Mouse (Mus musculus) mouse embryonic stem cell (cell line): ENCODE measurements around the gene Olfr297.

ENCODE experiments used
- in situ Hi-C, 2 experiments: fragments of 300-500 bp; cut with MboI; formaldehyde crosslinking; loops; 1 replicate in 1 of 2; 3 replicates in 1 of 2; pipeline ENCODE4 v1.14.3; 2019 to 2020; ENCODE audit warnings: low sequenced_read_pairs in 2 of 2, low pct_unique_long_range_greater_than_20kb in 1 of 2, mixed read lengths in 1 of 2; ENCODE audit not compliant: unreplicated experiment in 1 of 2

Olfr297 gene

DNA sequence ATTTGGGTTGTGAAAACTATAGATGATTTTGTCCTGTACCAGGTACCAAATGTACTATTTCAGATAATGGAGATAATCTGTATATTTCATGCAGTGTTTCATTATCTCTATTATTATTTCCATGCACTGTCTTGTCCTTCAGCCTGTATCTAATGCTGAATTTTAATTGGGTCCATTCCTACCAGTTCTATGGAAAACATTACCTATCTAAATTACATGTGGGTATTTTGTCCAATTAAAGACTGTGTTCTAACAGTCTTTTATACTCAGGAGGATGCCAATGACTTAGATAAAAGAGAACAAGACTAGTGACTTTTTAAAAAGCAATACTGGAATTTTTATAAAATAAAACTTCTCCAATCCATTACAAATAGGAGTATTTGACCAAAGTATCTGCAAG, at the start of gene Olfr297:
TSS of gene Olfr297 (plus strand) at position 301 of the 400 bp plus-strand sequence.
- in situ Hi-C loops = no loop called here

DNA sequence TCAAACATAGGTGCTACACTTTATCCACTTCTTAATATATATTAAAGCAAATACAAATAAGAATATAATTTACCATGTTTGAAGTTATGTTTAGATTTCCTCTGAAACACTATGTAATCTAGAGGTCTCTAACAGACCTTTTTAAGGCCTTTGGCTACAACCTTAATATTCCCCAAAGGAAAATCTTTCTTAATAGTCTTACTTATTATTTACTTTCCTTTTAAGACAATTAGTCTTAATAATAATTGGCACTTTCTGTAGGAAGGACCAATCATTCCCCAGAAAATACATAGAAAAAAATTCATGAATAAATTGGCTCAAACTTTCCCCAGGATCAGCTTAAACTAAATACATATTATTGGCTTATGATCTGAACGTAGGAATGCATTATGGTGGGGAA, 27.4 kb upstream of the Olfr297 start, which contains the start of gene Olfr298:
TSS of gene Olfr298 (minus strand) at position 101 of the 400 bp plus-strand sequence.
- in situ Hi-C loops = no loop called here
